Mouse (Mus musculus): ENCODE data around the gene Ndc1.
A peak's percentile ranks its signal among the peaks of the same experiment; 100 is the strongest.
"Not testable (repeated sequence)": the region's sequence is repeated elsewhere in the genome, so short reads cannot be mapped to it uniquely, and the experiment has no call there.

Ndc1 gene

GRCm38 (mm10) chr4:107367567-107368314 lies at the start of gene Ndc1:
Gene Ndc1, plus strand, starts transcription at chr4:107367784.
- DNase-seq: peak; percentile 88 to 91

- no peak for DNase-seq
Observed at GRCm38 (mm10) chr4:107318646-107319045, 48.9 kb upstream of the Ndc1 start.

GRCm38 (mm10) chr4:107321041-107321440 lies 46.5 kb upstream of the Ndc1 start:
- no peak for DNase-seq

- no peak for DNase-seq
Observed at GRCm38 (mm10) chr4:107323113-107323512, 44.5 kb upstream of the Ndc1 start.

GRCm38 (mm10) chr4:107328530-107328929 lies 39.1 kb upstream of the Ndc1 start:
- no peak for DNase-seq

GRCm38 (mm10) chr4:107333514-107333913 lies 34.1 kb upstream of the Ndc1 start:
- DNase-seq: peak in 1 of 2 experiments; percentile 39

- no peak for DNase-seq
Observed at GRCm38 (mm10) chr4:107336356-107336755, 31.2 kb upstream of the Ndc1 start.

- DNase-seq: peak; percentile 27 to 29
Observed at GRCm38 (mm10) chr4:107337455-107337854, 30.1 kb upstream of the Ndc1 start.

GRCm38 (mm10) chr4:107341354-107341753 lies 26.2 kb upstream of the Ndc1 start:
- DNase-seq: no peak

GRCm38 (mm10) chr4:107344612-107345011 lies 23.0 kb upstream of the Ndc1 start:
- DNase-seq: no peak

- no peak for DNase-seq
Observed at GRCm38 (mm10) chr4:107347221-107347620, 20.4 kb upstream of the Ndc1 start.

GRCm38 (mm10) chr4:107348529-107349310 lies 18.9 kb upstream of the Ndc1 start:
- DNase-seq: no peak

- DNase-seq: peak; percentile 35 to 48
Observed at GRCm38 (mm10) chr4:107349311-107350008, 18.1 kb upstream of the Ndc1 start.

- no peak for DNase-seq
Observed at GRCm38 (mm10) chr4:107351368-107351767, 16.2 kb upstream of the Ndc1 start.

- peak; percentile 38 to 50 for DNase-seq
Observed at GRCm38 (mm10) chr4:107353612-107354011, 14.0 kb upstream of the Ndc1 start.

- DNase-seq: no peak
Observed at GRCm38 (mm10) chr4:107354126-107354525, 13.5 kb upstream of the Ndc1 start.

GRCm38 (mm10) chr4:107354543-107354942 lies 13.0 kb upstream of the Ndc1 start:
- peak; percentile 41 for DNase-seq

GRCm38 (mm10) chr4:107357172-107357571 lies 10.4 kb upstream of the Ndc1 start:
- DNase-seq: not testable (repeated sequence)

GRCm38 (mm10) chr4:107358460-107358859 lies 9.1 kb upstream of the Ndc1 start:
- no peak for DNase-seq

- peak; percentile 18 to 37 for DNase-seq
Observed at GRCm38 (mm10) chr4:107360457-107361145, 7.0 kb upstream of the Ndc1 start.

- DNase-seq: no peak
Observed at GRCm38 (mm10) chr4:107362755-107363154, 4.8 kb upstream of the Ndc1 start.

GRCm38 (mm10) chr4:107363573-107363972 lies 4.0 kb upstream of the Ndc1 start:
- no peak for DNase-seq

- DNase-seq: no peak
Observed at GRCm38 (mm10) chr4:107364190-107364639, 3.4 kb upstream of the Ndc1 start.
